Comparison of ENCODE assay signal across 28 mouse cellular contexts in genomic region chr7:46745816-46746215, GRCm38 (mm10). TPM values are rescaled to one million over a fixed set of nuclear protein-coding genes. Genes with fewer than 3 reads are reported as not detected.
DNase-seq lines count a peak whose midpoint lies in the region; ATAC-seq lines count a peak whose summit lies in the region.
"Had no signal": no experiment of that assay in that cellular context is flagged by ENCODE, and none has a peak within 500 bp of the region (broad histone marks: within the 10 kb centered on the region; RNA-seq: fewer than 3 reads in every experiment).

No protein-coding gene starts in this region.

- DNase-seq in adrenal gland, adult 2 months, result peak; percentile 71
- DNase-seq in adrenal gland, postnatal 4 days (ENCODE audit: low spot score in 2 of 2), result no peak
- peak; percentile 6 to 16 for DNase-seq in monocyte, adult 2 months (ENCODE audit: low read depth in 1 of 2, low spot score in 2 of 2)
- no peak for DNase-seq in embryonic facial prominence, embryonic 10.5 days (ENCODE audit: low spot score)
- DNase-seq in right cerebral cortex, postnatal 4 days, result no peak
- DNase-seq in thymus, adult 18-20 months, result no peak
- DNase-seq: cerebellum, postnatal 10 days; embryo, embryonic 11 days; kidney, adult 8-10 months; liver; right cerebral cortex, adult 18-20 months; spleen, adult 18-20 months had no signal

- H3K36me3 ChIP-seq in embryonic facial prominence, embryonic 10.5 days (replicated peaks), result no peaks in the 10 kb centered on the region
- H3K36me3 ChIP-seq: forebrain, embryonic 12.5 days; heart, embryonic 15.5 days; lung, embryonic 15.5 days; neural tube, embryonic 15.5 days; stomach, embryonic 15.5 days had no signal

- no peak overlapping the region for H3K4me3 ChIP-seq in embryonic facial prominence, embryonic 10.5 days
- H3K4me3 ChIP-seq: forebrain, embryonic 12.5 days; heart, embryonic 15.5 days; lung, embryonic 15.5 days; myocyte; neural tube, embryonic 15.5 days; stomach, embryonic 15.5 days had no signal

- WGBS in embryonic facial prominence, embryonic 10.5 days, result 80% methylated on average over 3 of the region's 3 CpGs

- no peaks in the 10 kb centered on the region for H3K27me3 ChIP-seq in embryonic facial prominence, embryonic 10.5 days (replicated peaks; ENCODE audit: low read depth, poor library complexity, severe bottlenecking)
- H3K27me3 ChIP-seq: CH12.LX; forebrain, embryonic 12.5 days; heart, embryonic 15.5 days; lung, embryonic 15.5 days; neural tube, embryonic 15.5 days; stomach, embryonic 15.5 days had no signal

- H3K27ac ChIP-seq in embryonic facial prominence, embryonic 10.5 days (replicated peaks), result no peak overlapping the region
- H3K27ac ChIP-seq: forebrain, embryonic 12.5 days; heart, embryonic 15.5 days; hindbrain, postnatal 0 days; lung, embryonic 15.5 days; neural tube, embryonic 15.5 days; stomach, embryonic 15.5 days had no signal

- peaks cover 13% of the 10 kb centered on the region for H3K4me1 ChIP-seq in embryonic facial prominence, embryonic 10.5 days
- H3K4me1 ChIP-seq: heart, embryonic 15.5 days; neural tube, embryonic 15.5 days; stomach, embryonic 15.5 days had no signal

- H3K9me3 ChIP-seq in embryonic facial prominence, embryonic 10.5 days, result no peaks in the 10 kb centered on the region
- H3K9me3 ChIP-seq: forebrain, embryonic 12.5 days; heart, embryonic 15.5 days; lung, embryonic 15.5 days; neural tube, embryonic 15.5 days; stomach, embryonic 15.5 days had no signal

- ATAC-seq in monocyte, adult 5-6 weeks (replicated peaks; ENCODE audit: insufficient number of reproducible peaks, low FRiP score, low TSS enrichment, poor library complexity, severe bottlenecking), result no peak
- peak; percentile 95 for ATAC-seq in granulocyte monocyte progenitor cell, adult 5-6 weeks (replicated peaks; ENCODE audit: poor library complexity, severe bottlenecking)
- ATAC-seq: hindbrain, postnatal 0 days had no signal

RNA-seq across cellular contexts. Expression of gene Saa1, which starts 3.0 kb away (rescaled TPM):
- total RNA-seq in adrenal gland, adult 2 months (2021), result not detected
- not detected in 2 replicates for polyA plus RNA-seq in adrenal gland, adult 2 months (2012; rRNA removed)
- total RNA-seq in adrenal gland, postnatal 4 days (2021), result not detected
- not detected in 3 replicates for total RNA-seq in monocyte, adult 5-6 weeks (2017)
- not detected in 2 replicates for total RNA-seq in granulocyte monocyte progenitor cell, adult 5-6 weeks (2014; fragmentation: Nextera tagmentation)
- not detected in 2 replicates for total RNA-seq in granulocyte monocyte progenitor cell, adult 5-6 weeks (2017)
- 1.3 and 1.5 TPM in 2 replicates for polyA plus RNA-seq in embryonic facial prominence, embryonic 10.5 days (2016; fragmentation: Nextera tagmentation; extraction: Ambion mirVana)
- total RNA-seq: CH12.LX; heart, adult 18-20 months; hematopoietic stem cell, adult 5-6 weeks; hindbrain, postnatal 0 days; layer of hippocampus, postnatal 25 days; left cerebral cortex, postnatal 36 days had no signal
- polyA plus RNA-seq: forebrain, embryonic 12.5 days; frontal cortex, adult 2 months; heart, embryonic 15.5 days; midbrain, embryonic 11.5 days; myocyte had no signal

RNA-seq across cellular contexts. Expression of gene Saa2, which starts 5.8 kb away (rescaled TPM):
- not detected for total RNA-seq in adrenal gland, adult 2 months (2021)
- polyA plus RNA-seq in adrenal gland, adult 2 months (2012; rRNA removed), result not detected in 2 replicates
- not detected for total RNA-seq in adrenal gland, postnatal 4 days (2021)
- total RNA-seq in monocyte, adult 5-6 weeks (2017), result not detected in 3 replicates
- not detected in 2 replicates for total RNA-seq in granulocyte monocyte progenitor cell, adult 5-6 weeks (2014; fragmentation: Nextera tagmentation)
- not detected in 2 replicates for total RNA-seq in granulocyte monocyte progenitor cell, adult 5-6 weeks (2017)
- 1.5 and 1.8 TPM in 2 replicates for polyA plus RNA-seq in embryonic facial prominence, embryonic 10.5 days (2016; fragmentation: Nextera tagmentation; extraction: Ambion mirVana)
- total RNA-seq: CH12.LX; heart, adult 18-20 months; hematopoietic stem cell, adult 5-6 weeks; layer of hippocampus, postnatal 25 days; left cerebral cortex, postnatal 36 days had no signal
- polyA plus RNA-seq: forebrain, embryonic 12.5 days; heart, embryonic 15.5 days; lung, embryonic 15.5 days; midbrain, embryonic 11.5 days; myocyte; neural tube, embryonic 15.5 days; stomach, embryonic 15.5 days had no signal

RNA-seq across cellular contexts. Expression of gene Saa4, which starts 13.4 kb away (rescaled TPM):
- total RNA-seq in adrenal gland, adult 2 months (2021), result under 1 TPM in 1 of 2 experiments, not detected in 1; 0.43 TPM
- not detected in 2 replicates for polyA plus RNA-seq in adrenal gland, adult 2 months (2012; rRNA removed)
- total RNA-seq in adrenal gland, postnatal 4 days (2021), result 1 to 10 TPM in 1 of 2 experiments, not detected in 1; 1.7 TPM
- not detected in 3 replicates for total RNA-seq in monocyte, adult 5-6 weeks (2017)
- not detected in 2 replicates for total RNA-seq in granulocyte monocyte progenitor cell, adult 5-6 weeks (2014; fragmentation: Nextera tagmentation)
- total RNA-seq in granulocyte monocyte progenitor cell, adult 5-6 weeks (2017), result not detected in 2 replicates
- polyA plus RNA-seq in embryonic facial prominence, embryonic 10.5 days (2016; fragmentation: Nextera tagmentation; extraction: Ambion mirVana), result not detected in 2 replicates
- total RNA-seq: CH12.LX; heart, adult 18-20 months; hematopoietic stem cell, adult 5-6 weeks; hindbrain, postnatal 0 days; layer of hippocampus, postnatal 25 days; left cerebral cortex, postnatal 36 days had no signal
- polyA plus RNA-seq: forebrain, embryonic 12.5 days; frontal cortex, adult 2 months; heart, embryonic 15.5 days; hindbrain, postnatal 0 days; lung, embryonic 15.5 days; midbrain, embryonic 11.5 days; myocyte; neural tube, embryonic 15.5 days had no signal

RNA-seq across cellular contexts. Expression of gene Saa3, which starts 30.3 kb away (rescaled TPM):
- total RNA-seq in adrenal gland, adult 2 months (2021), result 1 to 10 TPM; 1.0 to 8.9 TPM
- polyA plus RNA-seq in adrenal gland, adult 2 months (2012; rRNA removed), result 0.33 TPM in 1 of 2 replicates, not detected in the other
- total RNA-seq in adrenal gland, postnatal 4 days (2021), result 1 to 10 TPM; 1.1 to 1.2 TPM
- total RNA-seq in monocyte, adult 5-6 weeks (2017), result not detected in 3 replicates
- total RNA-seq in granulocyte monocyte progenitor cell, adult 5-6 weeks (2014; fragmentation: Nextera tagmentation), result not detected in 2 replicates
- total RNA-seq in granulocyte monocyte progenitor cell, adult 5-6 weeks (2017), result 1.2 TPM in 1 of 2 replicates, not detected in the other
- polyA plus RNA-seq in embryonic facial prominence, embryonic 10.5 days (2016; fragmentation: Nextera tagmentation; extraction: Ambion mirVana), result not detected in 2 replicates
- total RNA-seq: CH12.LX; hematopoietic stem cell, adult 5-6 weeks; hindbrain, postnatal 0 days; layer of hippocampus, postnatal 25 days; left cerebral cortex, postnatal 36 days had no signal
- polyA plus RNA-seq: forebrain, embryonic 12.5 days; frontal cortex, adult 2 months; midbrain, embryonic 11.5 days had no signal

RNA-seq across cellular contexts. Expression of gene Saal1, which starts 35.3 kb away (rescaled TPM):
- 1 to 10 TPM; 5.7 to 8.4 TPM for total RNA-seq in adrenal gland, adult 2 months (2021)
- polyA plus RNA-seq in adrenal gland, adult 2 months (2012; rRNA removed), result 3.3 and 4.0 TPM in 2 replicates
- total RNA-seq in adrenal gland, postnatal 4 days (2021), result 10 to 100 TPM; 14.4 to 16.4 TPM
- 7.8 to 13.5 TPM (median 9.5 TPM) in 3 replicates for total RNA-seq in monocyte, adult 5-6 weeks (2017)
- total RNA-seq in granulocyte monocyte progenitor cell, adult 5-6 weeks (2014; fragmentation: Nextera tagmentation), result 23.5 and 23.9 TPM in 2 replicates
- total RNA-seq in granulocyte monocyte progenitor cell, adult 5-6 weeks (2017), result 14.9 and 18.1 TPM in 2 replicates
- 40.7 and 46.0 TPM in 2 replicates for polyA plus RNA-seq in embryonic facial prominence, embryonic 10.5 days (2016; fragmentation: Nextera tagmentation; extraction: Ambion mirVana)

Comparison
In these comparisons a context has a peak if more than half of its experiments do, and no peak if none do; other contexts are left out.
1. DNase-seq: peak in adrenal gland, adult 2 months (single experiment) and monocyte, adult 2 months (2 of 2); none in adrenal gland, postnatal 4 days (0 of 2), embryonic facial prominence, embryonic 10.5 days (single experiment), right cerebral cortex, postnatal 4 days (single experiment) and thymus, adult 18-20 months (0 of 2).